Mouse (Mus musculus) midbrain, embryonic 16.5 days (tissue): ENCODE data around the gene Rac2. TPM values are rescaled to one million over a fixed set of nuclear protein-coding genes. Genes with fewer than 3 reads are reported as not detected.

Source experiments
- ATAC-seq: fragments of 200-750 bp; cut with Nextera tagmentation; 2 replicates; pipeline ENCODE4 v1.8.0; 2017; ENCODE audit warnings: moderate TSS enrichment
- H3K27ac ChIP-seq: fragments of 300-500 bp; sonication (generic); 2 replicates; pipeline ENCODE4 v1.5.1; 2014; ENCODE audit warnings: mild to moderate bottlenecking, low read length, mixed read lengths
- H3K27me3 ChIP-seq: fragments of 300-500 bp; sonication (generic); 2 replicates; pipeline ENCODE4 v1.6.1; 2014; ENCODE audit warnings: low read depth, low read length, mixed read lengths; ENCODE audit not compliant: control insufficient read depth, insufficient read depth
- H3K36me3 ChIP-seq: fragments of 300-500 bp; sonication (generic); 2 replicates; pipeline ENCODE4 v1.6.1; 2014; ENCODE audit warnings: mild to moderate bottlenecking, low read length, moderate library complexity, mixed read lengths; ENCODE audit not compliant: control insufficient read depth, insufficient read depth
- H3K4me1 ChIP-seq: fragments of 300-500 bp; sonication (generic); 2 replicates; pipeline ENCODE4 v1.6.1; 2014; ENCODE audit warnings: mild to moderate bottlenecking, low read length, mixed read lengths; ENCODE audit not compliant: control insufficient read depth, insufficient read depth
- H3K4me2 ChIP-seq: fragments of 300-500 bp; sonication (generic); 2 replicates; pipeline ENCODE4 v1.6.1; 2014; ENCODE audit warnings: mild to moderate bottlenecking, low read length, mixed read lengths
- H3K4me3 ChIP-seq: fragments of 300-500 bp; sonication (generic); 2 replicates; pipeline ENCODE4 v1.5.1; 2014; ENCODE audit warnings: low read depth, mild to moderate bottlenecking, low read length, moderate library complexity, mixed read lengths
- H3K9ac ChIP-seq: fragments of 300-500 bp; sonication (generic); 2 replicates; pipeline ENCODE4 v1.6.1; 2014; ENCODE audit warnings: low read depth, low read length, mixed read lengths
- H3K9me3 ChIP-seq: fragments of 300-500 bp; sonication (generic); replicated peaks from 2 replicates; pipeline ENCODE4 v1.6.1; 2014; ENCODE audit warnings: mild to moderate bottlenecking, low read length, mixed read lengths; ENCODE audit not compliant: control insufficient read depth, poor library complexity, severe bottlenecking
- WGBS: fragments of 180-500 bp; shearing (Covaris S2); extraction: QIAGEN DNeasy Blood & Tissue Kit; methylation state at CpG from one replicate; pipeline ENCODE4 v1.1.7; 2014; 5-methylcytosine and 5-hydroxymethylcytosine counted together
- polyA plus RNA-seq: library from polyadenylated mRNA; unstranded; fragments of >200 nt; fragmentation: Nextera tagmentation; extraction: Ambion mirVana; gene quantifications from 2 replicates; pipeline ENCODE4 v1.2.1, GENCODE M21; 2015

Rac2 gene
- polyA plus RNA-seq, 1 experiment from 2014 or later = 2.3 TPM

DNA sequence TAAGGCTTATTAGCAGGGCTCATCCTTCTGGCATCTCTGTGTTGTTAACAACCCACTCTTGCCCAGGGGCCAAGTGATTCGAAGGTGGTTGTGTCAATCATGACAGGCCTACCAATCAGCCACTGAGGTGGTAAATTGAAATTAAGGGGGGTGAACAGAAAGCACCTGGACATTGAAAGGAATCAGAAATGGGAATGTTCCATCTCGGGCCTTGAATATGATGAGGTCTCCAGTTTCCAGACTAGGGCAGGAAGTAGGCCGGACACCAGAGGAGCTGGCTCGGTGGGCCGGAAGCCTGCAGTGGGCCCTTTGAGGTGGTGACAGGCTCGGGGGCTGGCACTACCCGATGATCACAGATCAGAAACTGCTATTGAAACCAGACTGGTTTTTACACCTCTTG lies 44.6 kb downstream of the Rac2 start:
- H3K36me3 ChIP-seq = no peaks in the 10 kb centered on the region
- 85% methylated on average over 7 of the region's 7 CpGs for WGBS
- no peaks in the 10 kb centered on the region for H3K27me3 ChIP-seq
- ATAC-seq = no peak
- H3K4me3 ChIP-seq = no peak overlapping the region
- H3K4me2 ChIP-seq = no peak overlapping the region
- no peaks in the 10 kb centered on the region for H3K9me3 ChIP-seq
- H3K27ac ChIP-seq = no peak overlapping the region
- H3K4me1 ChIP-seq = peaks cover 15% of the 10 kb centered on the region
- no peak overlapping the region for H3K9ac ChIP-seq

DNA sequence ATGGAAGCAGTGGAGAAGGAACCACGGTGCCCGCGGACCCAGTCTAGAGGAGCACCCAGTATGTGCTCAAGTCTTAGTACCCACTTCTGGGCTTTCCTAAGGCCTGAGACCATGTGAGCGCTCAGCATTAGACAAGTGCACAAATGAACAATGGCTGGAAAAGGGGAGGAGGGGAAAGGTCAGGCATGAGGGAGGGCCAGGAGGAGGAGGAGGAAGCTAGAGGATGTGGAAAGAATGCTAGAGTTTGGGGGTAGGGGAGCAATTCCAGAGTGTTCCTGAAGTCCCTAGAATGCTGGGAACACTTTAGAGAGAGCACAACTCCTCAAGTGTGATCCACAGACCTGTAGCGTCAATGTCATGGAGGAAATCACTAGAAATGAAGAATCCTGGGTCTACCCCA lies 48.4 kb downstream of the Rac2 start:
- 87% methylated on average over 5 of the region's 5 CpGs for WGBS
- Histone ChIP-seq H3K9ac (no peak overlapping the region), H3K27ac (no peak overlapping the region), H3K27me3 (no peaks in the 10 kb centered on the region), H3K36me3 (no peaks in the 10 kb centered on the region), H3K4me2 (no peak overlapping the region), H3K4me3 (no peak overlapping the region), H3K9me3 (no peaks in the 10 kb centered on the region), H3K4me1 (peaks cover 1% of the 10 kb centered on the region; the same call in 1 of the 2 replicates)
- ATAC-seq = no peak

DNA sequence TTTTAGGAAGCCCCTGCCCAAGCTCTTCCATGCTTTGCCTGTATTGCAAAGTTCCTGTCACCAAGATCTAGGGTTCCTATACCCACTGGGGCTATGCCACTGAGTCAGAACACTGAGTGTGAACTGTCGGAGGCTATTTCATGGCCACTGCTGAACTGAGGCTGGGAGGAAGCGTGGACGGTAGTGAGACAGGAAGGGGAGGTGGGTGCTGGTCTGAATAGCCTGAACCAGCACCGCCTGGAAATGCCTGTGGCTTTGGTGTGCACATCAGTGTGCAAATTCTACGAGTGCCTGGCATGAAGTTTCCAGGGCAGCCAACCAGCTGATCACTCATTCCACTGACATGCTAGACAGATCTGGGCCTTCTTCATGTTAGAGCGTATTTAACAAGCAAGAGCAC lies 50.7 kb downstream of the Rac2 start:
- H3K9ac ChIP-seq = no peak overlapping the region
- no peaks in the 10 kb centered on the region for H3K9me3 ChIP-seq
- 82% methylated on average over 6 of the region's 6 CpGs for WGBS
- no peaks in the 10 kb centered on the region for H3K27me3 ChIP-seq
- no peak overlapping the region for H3K4me3 ChIP-seq
- ATAC-seq = no peak
- no peak overlapping the region for H3K27ac ChIP-seq
- H3K4me2 ChIP-seq = no peak overlapping the region
- H3K36me3 ChIP-seq = no peaks in the 10 kb centered on the region
- H3K4me1 ChIP-seq = no peaks in the 10 kb centered on the region

DNA sequence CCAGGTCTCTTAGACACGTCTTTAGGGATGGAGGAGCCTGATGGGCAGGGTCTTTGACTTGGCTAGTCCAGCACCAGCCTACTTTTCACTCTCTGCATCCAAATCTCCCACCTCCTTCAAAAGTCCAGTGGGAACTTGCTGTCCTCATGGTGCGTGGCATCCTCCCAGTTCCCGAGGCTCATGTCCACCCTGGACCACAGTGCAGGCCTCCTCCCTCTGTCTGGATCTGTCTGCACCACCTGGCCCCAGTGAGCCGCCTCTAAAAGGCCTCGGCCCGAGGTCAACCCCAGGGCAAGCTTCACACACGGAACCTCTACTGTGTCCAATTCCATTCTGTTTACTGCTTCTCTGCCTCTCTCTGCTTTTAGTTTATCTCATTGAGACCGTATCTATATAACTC lies 51.3 kb downstream of the Rac2 start:
- no peak overlapping the region for H3K4me3 ChIP-seq
- no peaks in the 10 kb centered on the region for H3K9me3 ChIP-seq
- H3K4me1 ChIP-seq = no peaks in the 10 kb centered on the region
- H3K27ac ChIP-seq = no peak overlapping the region
- 77% methylated on average over 8 of the region's 8 CpGs for WGBS
- no peak for ATAC-seq
- no peaks in the 10 kb centered on the region for H3K27me3 ChIP-seq
- H3K4me2 ChIP-seq = no peak overlapping the region
- H3K36me3 ChIP-seq = no peaks in the 10 kb centered on the region
- no peak overlapping the region for H3K9ac ChIP-seq

DNA sequence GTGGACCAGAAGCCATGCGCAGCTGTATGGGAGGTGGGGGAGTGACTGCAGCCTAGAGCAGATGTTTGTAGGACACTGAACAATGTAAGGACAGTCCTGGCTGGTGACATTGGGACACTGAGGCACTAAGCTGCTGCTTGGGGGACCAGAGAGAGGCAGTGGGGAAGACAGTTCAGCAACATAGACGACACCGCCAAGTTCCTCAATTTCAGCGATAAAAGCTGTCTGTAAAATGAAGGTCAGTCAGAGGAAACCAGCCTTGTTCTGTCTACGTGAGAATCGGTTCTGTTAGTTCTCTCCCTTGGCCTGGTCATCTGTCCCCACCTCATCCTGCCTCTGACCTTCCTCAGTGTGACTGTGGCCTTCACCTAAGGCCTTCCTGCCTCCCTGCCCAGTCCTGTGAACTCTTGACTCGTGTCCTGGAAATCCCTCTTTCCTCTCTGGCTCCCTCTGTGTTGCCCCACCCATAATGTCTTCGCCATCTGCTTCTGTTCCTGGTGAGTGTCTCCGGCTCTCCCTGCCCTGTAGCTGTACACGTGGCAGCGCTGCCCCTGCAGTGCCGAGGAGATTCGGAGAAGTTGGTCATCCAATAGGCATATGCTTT lies 52.4 kb downstream of the Rac2 start:
- H3K4me1 ChIP-seq = no peaks in the 10 kb centered on the region
- no peaks in the 10 kb centered on the region for H3K9me3 ChIP-seq
- H3K4me2 ChIP-seq = no peak overlapping the region
- no peak for ATAC-seq
- H3K27me3 ChIP-seq = no peaks in the 10 kb centered on the region
- H3K36me3 ChIP-seq = no peaks in the 10 kb centered on the region
- no peak overlapping the region for H3K4me3 ChIP-seq
- 82% methylated on average over 13 of the region's 13 CpGs for WGBS
- no peak overlapping the region for H3K9ac ChIP-seq
- no peak overlapping the region for H3K27ac ChIP-seq

DNA sequence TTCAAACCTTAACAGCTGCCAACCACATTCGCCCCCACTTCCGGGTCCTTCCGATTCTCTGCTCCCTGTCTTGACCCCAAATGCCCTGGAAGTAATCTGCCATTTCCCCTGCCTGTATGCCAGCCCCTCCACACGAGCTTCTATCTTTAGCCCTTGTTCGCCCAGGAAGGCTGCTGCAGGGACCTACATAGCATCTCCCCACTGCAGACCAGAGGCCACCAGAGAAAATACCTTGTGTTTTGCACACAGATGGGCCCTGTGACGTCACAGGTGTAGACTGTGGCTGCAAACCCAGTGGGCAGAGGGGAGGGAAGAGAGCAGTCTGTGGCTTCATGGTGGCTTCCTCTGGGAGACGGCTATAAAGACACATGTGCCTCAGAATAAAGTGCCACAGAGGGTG lies 54.4 kb downstream of the Rac2 start:
- Histone ChIP-seq H3K4me1 (no peaks in the 10 kb centered on the region), H3K4me3 (no peak overlapping the region), H3K4me2 (no peak overlapping the region), H3K9me3 (no peaks in the 10 kb centered on the region), H3K36me3 (no peaks in the 10 kb centered on the region), H3K9ac (no peak overlapping the region), H3K27me3 (no peaks in the 10 kb centered on the region), H3K27ac (no peak overlapping the region)
- 69% methylated on average over 7 of the region's 7 CpGs for WGBS
- ATAC-seq = no peak

DNA sequence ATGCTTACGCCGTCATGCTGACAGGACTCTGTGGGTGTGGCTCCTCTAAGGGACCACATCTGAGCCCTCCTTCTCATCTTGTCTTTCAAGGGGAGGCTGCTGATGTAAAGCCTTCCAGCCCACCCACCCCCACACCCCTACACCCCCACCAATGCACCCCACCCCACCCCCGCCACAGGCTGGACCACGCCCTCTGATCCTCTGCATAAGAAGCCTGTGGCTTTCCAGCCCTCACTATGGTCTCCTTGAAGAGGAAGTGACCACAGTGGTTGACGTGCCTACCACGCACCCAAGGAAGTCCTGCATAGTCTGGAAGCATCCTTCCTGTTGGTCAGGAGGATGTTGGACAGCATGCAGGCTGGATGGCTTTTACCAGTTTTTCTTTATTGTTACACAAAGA lies 56.8 kb downstream of the Rac2 start:
- H3K4me3 ChIP-seq = no peak overlapping the region
- H3K9ac ChIP-seq = no peak overlapping the region
- 92% methylated on average over 6 of the region's 6 CpGs for WGBS
- no peaks in the 10 kb centered on the region for H3K36me3 ChIP-seq
- H3K27ac ChIP-seq = no peak overlapping the region
- H3K4me2 ChIP-seq = no peak overlapping the region
- no peaks in the 10 kb centered on the region for H3K4me1 ChIP-seq
- no peaks in the 10 kb centered on the region for H3K9me3 ChIP-seq
- H3K27me3 ChIP-seq = no peaks in the 10 kb centered on the region
- ATAC-seq = no peak

DNA sequence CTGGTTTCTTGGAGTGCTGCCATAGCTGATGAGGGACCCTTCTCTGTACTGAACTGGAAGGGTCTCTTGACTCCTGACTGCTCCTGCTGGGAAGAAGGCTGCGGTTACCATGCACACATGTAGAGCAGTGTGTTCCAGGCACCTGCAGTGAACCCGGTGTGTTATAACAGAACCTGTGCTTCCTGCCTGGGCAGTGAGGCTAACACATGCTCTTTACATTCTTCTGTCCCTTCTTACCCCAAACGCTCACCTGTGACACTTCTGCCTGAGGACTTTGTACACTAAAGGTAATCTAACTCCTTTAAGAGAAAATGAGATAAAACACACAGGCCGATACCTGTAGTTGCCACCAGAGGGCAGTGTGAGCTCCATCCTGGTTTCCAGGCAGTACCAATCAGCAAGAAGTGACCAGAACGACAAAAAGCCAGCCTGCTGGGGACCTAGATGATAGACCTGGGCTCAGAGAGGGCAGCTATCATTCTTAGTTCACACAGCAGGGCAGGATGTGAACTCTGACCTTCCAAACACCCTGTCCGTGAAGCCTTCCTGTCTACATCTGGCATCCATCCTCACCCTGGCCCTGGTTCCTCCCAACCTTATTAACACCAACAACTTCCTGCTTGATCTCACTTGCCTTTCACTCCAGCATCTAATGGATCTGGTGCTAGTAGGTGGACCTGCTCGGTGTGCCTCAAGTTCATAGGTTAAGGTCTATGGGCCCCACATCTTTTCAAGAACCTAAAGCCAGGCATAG lies 58.0 kb downstream of the Rac2 start:
- Histone ChIP-seq H3K27ac (no peak overlapping the region), H3K36me3 (no peaks in the 10 kb centered on the region), H3K4me3 (no peak overlapping the region), H3K4me1 (peaks cover 2% of the 10 kb centered on the region; the same call in 1 of the 2 replicates), H3K4me2 (no peak overlapping the region), H3K27me3 (no peaks in the 10 kb centered on the region), H3K9ac (no peak overlapping the region), H3K9me3 (no peaks in the 10 kb centered on the region)
- ATAC-seq = no peak
- 31% methylated on average over 7 of the region's 7 CpGs for WGBS

DNA sequence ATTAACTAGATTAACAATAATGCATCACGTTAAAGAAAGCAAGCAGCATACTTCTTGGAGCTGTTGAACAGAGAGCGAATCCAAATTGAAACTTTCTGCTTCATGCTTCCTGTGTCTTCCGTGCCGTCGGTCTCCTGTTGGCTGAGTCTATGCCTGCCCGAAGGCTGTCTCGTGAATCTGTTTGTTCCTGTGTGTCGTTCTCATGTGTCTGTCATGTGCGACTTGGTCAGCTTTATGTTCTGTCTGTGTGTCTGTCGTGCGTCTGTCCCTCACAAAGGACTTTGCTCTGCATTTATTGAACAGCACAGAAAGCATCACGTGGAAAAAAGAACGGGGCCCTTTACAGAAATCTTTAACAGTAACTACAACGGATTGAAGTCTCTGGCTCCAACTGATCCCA lies 59.6 kb downstream of the Rac2 start:
- no peak for ATAC-seq
- Histone ChIP-seq H3K27me3 (no peaks in the 10 kb centered on the region), H3K4me2 (no peak overlapping the region), H3K9ac (no peak overlapping the region), H3K4me1 (peaks cover 2% of the 10 kb centered on the region; the same call in 1 of the 2 replicates), H3K4me3 (no peak overlapping the region), H3K9me3 (no peaks in the 10 kb centered on the region), H3K27ac (no peak overlapping the region), H3K36me3 (no peaks in the 10 kb centered on the region)
- WGBS = 85% methylated on average over 14 of the region's 14 CpGs
